Mouse (Mus musculus) MEL (cell line): ENCODE measurements around the gene Rxfp4. TPM values are rescaled to one million over a fixed set of nuclear protein-coding genes. Genes with fewer than 3 reads are reported as not detected.

Experiments used
- DNase-seq: peaks from one replicate; pipeline ENCODE4 v3.0.0; 2011; ENCODE audit warnings: low read depth, low spot score
- H3K27ac ChIP-seq: 2 replicates; pipeline ENCODE4 v1.5.1; 2012; ENCODE audit warnings: low read depth, mild to moderate bottlenecking, control low read depth, low read length, moderate library complexity; ENCODE audit not compliant: control insufficient read depth
- H3K27me3 ChIP-seq, 2 experiments: fragments of 150-350 bp in 1 of 2; sonication (generic) in 1 of 2; 2 replicates each; pipeline ENCODE4 v1.6.1; 2012; ENCODE audit warnings: low read length in 2 of 2, mild to moderate bottlenecking in 2 of 2, improper control_type of control experiment in 1 of 2, moderate library complexity in 1 of 2; ENCODE audit not compliant: insufficient read depth in 2 of 2, control insufficient read depth in 1 of 2
- H3K36me3 ChIP-seq, 2 experiments: 2 replicates each; pipeline ENCODE4 v1.6.1; 2012 to 2014; ENCODE audit warnings: low read length in 2 of 2, improper control_type of control experiment in 1 of 2, inconsistent platforms in 1 of 2, mild to moderate bottlenecking in 1 of 2; ENCODE audit not compliant: insufficient read depth in 2 of 2, control insufficient read depth in 1 of 2
- H3K4me1 ChIP-seq, 2 experiments: fragments of 150-350 bp in 1 of 2; sonication (generic) in 1 of 2; 2 replicates each; pipeline ENCODE4 v1.6.1; 2012; ENCODE audit warnings: low read length in 2 of 2, improper control_type of control experiment in 1 of 2, mild to moderate bottlenecking in 1 of 2; ENCODE audit not compliant: insufficient read depth in 2 of 2, control insufficient read depth in 1 of 2
- H3K4me3 ChIP-seq, 2 experiments: fragments of 150-350 bp in 1 of 2; sonication (generic) in 1 of 2; 2 replicates each; pipeline ENCODE4 v1.5.1; 2012; ENCODE audit warnings: low read depth in 2 of 2, low read length in 2 of 2, mild to moderate bottlenecking in 2 of 2, moderate library complexity in 2 of 2, control low read depth in 1 of 2, improper control_type of control experiment in 1 of 2; ENCODE audit not compliant: control insufficient read depth in 1 of 2, insufficient read depth in 1 of 2
- H3K79me2 ChIP-seq: 2 replicates; pipeline ENCODE4 v1.6.1; 2012; ENCODE audit warnings: mild to moderate bottlenecking, low read length, moderate library complexity; ENCODE audit not compliant: control insufficient read depth, poor library complexity, insufficient read depth
- H3K9ac ChIP-seq: 2 replicates; pipeline ENCODE4 v1.6.1; 2012; ENCODE audit warnings: low read depth, mild to moderate bottlenecking, control low read depth, low read length, moderate library complexity; ENCODE audit not compliant: control insufficient read depth, poor library complexity, severe bottlenecking
- H3K9me3 ChIP-seq: fragments of 150-350 bp; sonication (generic); replicated peaks from 2 replicates; pipeline ENCODE4 v1.6.1; 2012; ENCODE audit warnings: mild to moderate bottlenecking, low read length, improper control_type of control experiment, moderate library complexity; ENCODE audit not compliant: insufficient read depth
- BHLHE40 ChIP-seq: IDR thresholded peaks from 2 replicates; pipeline ENCODE4 v1.6.1; 2012; ENCODE audit warnings: low read depth, mild to moderate bottlenecking, inconsistent platforms, low read length, improper control_type of control experiment, borderline replicate concordance
- CHD1 ChIP-seq: IDR thresholded peaks from 2 replicates; pipeline ENCODE4 v1.6.1; 2012; ENCODE audit warnings: low read depth, mild to moderate bottlenecking, inconsistent platforms, low read length, improper control_type of control experiment
- CHD2 ChIP-seq: IDR thresholded peaks from 2 replicates; pipeline ENCODE4 v1.6.1; 2011; ENCODE audit warnings: low read length, improper control_type of control experiment
- CTCF ChIP-seq, 3 experiments: IDR thresholded peaks in 2 of 3; conservative IDR thresholded peaks in 1 of 3; 2 replicates each; pipeline ENCODE4 v1.5.1; 2011 to 2012; ENCODE audit warnings: low read length in 3 of 3, low read depth in 2 of 3, mild to moderate bottlenecking in 2 of 3, improper control_type of control experiment in 1 of 3, inconsistent platforms in 1 of 3, mixed read lengths in 1 of 3, moderate library complexity in 1 of 3; ENCODE audit not compliant: control insufficient read depth in 1 of 3, insufficient read depth in 1 of 3, poor library complexity in 1 of 3, severe bottlenecking in 1 of 3
- E2F4 ChIP-seq: IDR thresholded peaks from 2 replicates; pipeline ENCODE4 v1.6.1; 2011; ENCODE audit warnings: low read depth, low read length, improper control_type of control experiment, borderline replicate concordance
- ELF1 ChIP-seq: IDR thresholded peaks from 2 replicates; pipeline ENCODE4 v1.6.1; 2014; ENCODE audit warnings: low read depth, mild to moderate bottlenecking, inconsistent platforms, low read length, improper control_type of control experiment, moderate library complexity
- EP300 ChIP-seq, 2 experiments: IDR thresholded peaks; 2 replicates each; pipeline ENCODE4 v1.6.1; 2011; ENCODE audit warnings: improper control_type of control experiment in 2 of 2, low read length in 2 of 2, low read depth in 1 of 2, mild to moderate bottlenecking in 1 of 2
- ETS1 ChIP-seq: IDR thresholded peaks from 2 replicates; pipeline ENCODE4 v1.6.1; 2012; ENCODE audit warnings: low read depth, mild to moderate bottlenecking, inconsistent platforms, low read length, improper control_type of control experiment, moderate library complexity
- GABPA ChIP-seq: IDR thresholded peaks from 2 replicates; pipeline ENCODE4 v1.6.1; 2012; ENCODE audit warnings: low read depth, mild to moderate bottlenecking, inconsistent platforms, low read length, improper control_type of control experiment, moderate library complexity
- GATA1 ChIP-seq: IDR thresholded peaks from 2 replicates; pipeline ENCODE4 v1.6.1; 2011; ENCODE audit warnings: low read depth, low read length, improper control_type of control experiment
- HCFC1 ChIP-seq: IDR thresholded peaks from 2 replicates; pipeline ENCODE4 v1.6.1; 2012; ENCODE audit warnings: low read depth, mild to moderate bottlenecking, inconsistent platforms, low read length, improper control_type of control experiment, moderate library complexity
- JUND ChIP-seq: IDR thresholded peaks from 2 replicates; pipeline ENCODE4 v1.6.1; 2011; ENCODE audit warnings: low read depth, mild to moderate bottlenecking, improper control_type of control experiment, low read length
- KAT2A ChIP-seq: conservative IDR thresholded peaks from 2 replicates; pipeline ENCODE4 v1.6.1; 2012; ENCODE audit warnings: low read depth, low read length, improper control_type of control experiment, inconsistent platforms
- MAFK ChIP-seq: IDR thresholded peaks from 2 replicates; pipeline ENCODE4 v1.6.1; 2011; ENCODE audit warnings: low read depth, mild to moderate bottlenecking, low read length, improper control_type of control experiment, borderline replicate concordance
- MAX ChIP-seq: IDR thresholded peaks from 2 replicates; pipeline ENCODE4 v1.6.1; 2011; ENCODE audit warnings: low read length, improper control_type of control experiment
- MAZ ChIP-seq: IDR thresholded peaks from 2 replicates; pipeline ENCODE4 v1.6.1; 2012; ENCODE audit warnings: low read depth, mild to moderate bottlenecking, inconsistent platforms, low read length, improper control_type of control experiment
- MEF2A ChIP-seq: IDR thresholded peaks from 2 replicates; pipeline ENCODE4 v1.6.1; 2014; ENCODE audit warnings: low read depth, mild to moderate bottlenecking, inconsistent platforms, low read length, improper control_type of control experiment; ENCODE audit not compliant: poor library complexity, insufficient replicate concordance, severe bottlenecking; ENCODE audit errors: extremely low read depth
- MXI1 ChIP-seq: IDR thresholded peaks from 2 replicates; pipeline ENCODE4 v1.6.1; 2011; ENCODE audit warnings: mild to moderate bottlenecking, low read depth, low read length, improper control_type of control experiment
- MYB ChIP-seq: IDR thresholded peaks from 2 replicates; pipeline ENCODE4 v1.6.1; 2011; ENCODE audit warnings: mild to moderate bottlenecking, low read depth, low read length, improper control_type of control experiment
- MYC ChIP-seq: IDR thresholded peaks from 2 replicates; pipeline ENCODE4 v1.6.1; 2011; ENCODE audit warnings: low read depth, mild to moderate bottlenecking, low read length, improper control_type of control experiment, moderate library complexity
- NELFE ChIP-seq: IDR thresholded peaks from 2 replicates; pipeline ENCODE4 v1.6.1; 2011; ENCODE audit warnings: low read depth, low read length, improper control_type of control experiment
- NRF1 ChIP-seq: IDR thresholded peaks from 2 replicates; pipeline ENCODE4 v1.6.1; 2014; ENCODE audit warnings: low read depth, mild to moderate bottlenecking, inconsistent platforms, low read length, improper control_type of control experiment, moderate library complexity; ENCODE audit not compliant: poor library complexity, insufficient read depth, severe bottlenecking
- POLR2AphosphoS5 ChIP-seq: IDR thresholded peaks from 2 replicates; pipeline ENCODE4 v1.6.1; 2012; ENCODE audit warnings: low read depth, borderline replicate concordance, mild to moderate bottlenecking, inconsistent platforms, low read length, moderate library complexity, mixed read lengths
- RAD21 ChIP-seq: IDR thresholded peaks from 2 replicates; pipeline ENCODE4 v1.6.1; 2011; ENCODE audit warnings: mild to moderate bottlenecking, low read depth, low read length, improper control_type of control experiment
- SIN3A ChIP-seq: IDR thresholded peaks from 2 replicates; pipeline ENCODE4 v1.6.1; 2012; ENCODE audit warnings: low read length, improper control_type of control experiment, inconsistent platforms
- SMC3 ChIP-seq: IDR thresholded peaks from 2 replicates; pipeline ENCODE4 v1.6.1; 2011; ENCODE audit warnings: low read depth, low read length, improper control_type of control experiment
- TAL1 ChIP-seq: IDR thresholded peaks from 2 replicates; pipeline ENCODE4 v1.6.1; 2012; ENCODE audit warnings: mild to moderate bottlenecking, inconsistent platforms, low read length, moderate library complexity, mixed read lengths
- TBP ChIP-seq: IDR thresholded peaks from 2 replicates; pipeline ENCODE4 v1.8.0; 2011; ENCODE audit warnings: low read depth, low read length, improper control_type of control experiment
- TCF12 ChIP-seq: IDR thresholded peaks from 2 replicates; pipeline ENCODE4 v1.6.1; 2014; ENCODE audit warnings: low read depth, mild to moderate bottlenecking, inconsistent platforms, low read length, improper control_type of control experiment, moderate library complexity
- UBTF ChIP-seq: IDR thresholded peaks from 2 replicates; pipeline ENCODE4 v1.6.1; 2012; ENCODE audit warnings: low read depth, mild to moderate bottlenecking, inconsistent platforms, low read length, improper control_type of control experiment, moderate library complexity, borderline replicate concordance; ENCODE audit not compliant: insufficient read depth
- USF1 ChIP-seq: IDR thresholded peaks from 2 replicates; pipeline ENCODE4 v1.6.1; 2014; ENCODE audit warnings: low read depth, mild to moderate bottlenecking, inconsistent platforms, low read length, improper control_type of control experiment, moderate library complexity
- ZC3H11A ChIP-seq: IDR thresholded peaks from 2 replicates; pipeline ENCODE4 v1.6.1; 2012; ENCODE audit warnings: low read depth, mild to moderate bottlenecking, inconsistent platforms, low read length, improper control_type of control experiment
- ZKSCAN1 ChIP-seq: IDR thresholded peaks from 2 replicates; pipeline ENCODE4 v1.6.1; 2012; ENCODE audit warnings: low read depth, mild to moderate bottlenecking, inconsistent platforms, low read length, improper control_type of control experiment, moderate library complexity
- ZMIZ1 ChIP-seq: IDR thresholded peaks from 2 replicates; pipeline ENCODE4 v1.6.1; 2012; ENCODE audit warnings: low read depth, mild to moderate bottlenecking, inconsistent platforms, low read length, improper control_type of control experiment, moderate library complexity
- ZNF384 ChIP-seq: IDR thresholded peaks from 2 replicates; pipeline ENCODE4 v1.6.1; 2012; ENCODE audit warnings: low read depth, mild to moderate bottlenecking, inconsistent platforms, low read length, improper control_type of control experiment
- polyA plus RNA-seq, 2 experiments: library from polyadenylated mRNA; stranded (reverse) in 1 of 2; unstranded in 1 of 2; fragments of >175 nt in 1 of 2; fragments of >200 nt in 1 of 2; gene quantifications; 2 replicates each; pipeline versions ENCODE4 v1.2.1 to v1.2.4; 2012; ENCODE audit warnings: low replicate concordance in 2 of 2, low read depth in 1 of 2; ENCODE audit not compliant: insufficient read length in 2 of 2, insufficient read depth in 1 of 2, missing spikeins in 1 of 2
- total RNA-seq: library from RNA; depleted of rRNA; stranded (reverse); fragments of 300-350 nt; gene quantifications from 2 replicates; pipeline ENCODE4 v1.2.3, GENCODE M21; 2012

Rxfp4 gene
- total and polyA plus RNA-seq, 3 experiments: 0.06 to 0.08 TPM; not detected in 1

DNA sequence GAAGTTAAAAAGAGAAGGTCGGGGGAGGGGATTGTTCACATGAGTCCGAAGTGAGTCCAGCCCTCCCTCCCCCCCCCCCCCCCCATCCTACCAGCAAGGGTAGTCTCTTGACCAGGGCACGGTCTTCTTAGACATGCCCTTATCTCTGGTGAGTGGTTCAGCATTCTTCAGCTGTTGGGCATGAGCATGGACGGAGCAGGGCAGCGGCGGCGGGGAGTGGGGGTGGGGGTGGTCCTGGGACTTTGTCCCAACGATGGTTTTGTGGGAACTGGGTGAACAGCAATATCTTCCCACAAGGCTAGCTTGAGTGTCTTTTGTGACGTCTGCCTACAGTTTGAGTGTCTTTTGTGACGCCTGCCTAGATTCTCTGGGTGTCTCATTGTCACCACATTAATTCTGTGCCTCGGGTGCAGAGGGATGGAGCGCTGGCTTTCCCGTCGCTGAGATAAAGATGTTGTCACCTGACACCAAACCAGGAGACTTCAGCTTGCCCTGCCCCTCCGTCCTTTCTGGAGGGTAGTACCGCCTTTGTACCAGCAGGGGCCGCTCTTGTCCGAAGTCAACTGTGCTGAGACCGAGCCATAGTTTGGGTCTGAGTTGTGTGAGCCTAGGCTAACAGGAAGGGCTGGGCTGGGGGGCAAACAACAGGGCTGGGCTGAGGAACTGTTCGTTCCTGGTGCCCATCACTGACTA, 45.7 kb downstream of the Rxfp4 start:
- H3K9me3 ChIP-seq: no peaks in the 10 kb centered on the region
- peaks cover 0 to 19% of the 10 kb centered on the region in 2 experiments; a peak in 2 of 4 replicates for H3K36me3 ChIP-seq
- H3K9ac ChIP-seq: peak overlapping the region; percentile 57
- peaks cover 9 to 22% of the 10 kb centered on the region in 2 experiments for H3K4me1 ChIP-seq
- peak; percentile 97 for DNase-seq
- H3K27ac ChIP-seq: peak overlapping the region; percentile 56
- no peaks in the 10 kb centered on the region; the same call in 1 of the 2 replicates for H3K79me2 ChIP-seq
- no peaks in the 10 kb centered on the region for H3K27me3 ChIP-seq
- peak overlapping the region; percentile 35 to 36 for H3K4me3 ChIP-seq
- peak; percentile 64 for TF ChIP-seq TBP
- no peak for TF ChIP-seq MYC
- TF ChIP-seq HCFC1: peak; percentile 77
- peak; percentile 60 for TF ChIP-seq TCF12
- no peak for TF ChIP-seq CHD1
- peak; percentile 80 for TF ChIP-seq ELF1
- peak; percentile 73 for TF ChIP-seq MAX
- TF ChIP-seq ETS1: peak; percentile 74
- no peak for TF ChIP-seq POLR2AphosphoS5
- TF ChIP-seq JUND: no peak
- TF ChIP-seq ZNF384: 0 out of 2 replicates have a peak, but pooled peaks have one; percentile 5
- TF ChIP-seq KAT2A: no peak
- 0 out of 2 replicates have a peak, but pooled peaks have one; percentile 19 for TF ChIP-seq NRF1
- peak; percentile 98 for TF ChIP-seq SMC3
- peak; percentile 34 to 57; a peak in 3 of 4 replicates for TF ChIP-seq EP300 (IDR thresholded peaks at IDR 0.05; ENCODE audit: low read depth in 1 of 2, low read length in 2 of 2)
- peak; percentile 89 for TF ChIP-seq SIN3A
- no peak for TF ChIP-seq ZKSCAN1
- peak; percentile 66 for TF ChIP-seq GATA1
- peak; percentile 10; the same call in 1 of the 2 replicates for TF ChIP-seq TAL1
- TF ChIP-seq UBTF: no peak
- no peak for TF ChIP-seq CHD2
- no peak for TF ChIP-seq MEF2A
- TF ChIP-seq MXI1: peak; percentile 81
- TF ChIP-seq CTCF (IDR thresholded peaks at IDR 0.05 in 2 of 3, conservative IDR thresholded peaks at IDR 0.05 in 1 of 3; ENCODE audit: control insufficient read depth in 1 of 3, insufficient read depth in 1 of 3, low read depth in 2 of 3, low read length in 3 of 3, poor library complexity in 1 of 3, severe bottlenecking in 1 of 3): peak in 2 of 3 experiments; percentile 99 to 100; a peak in 5 of 6 replicates
- TF ChIP-seq ZMIZ1: peak; percentile 60; the same call in 1 of the 2 replicates
- TF ChIP-seq MAFK: no peak
- peak; percentile 100 for TF ChIP-seq RAD21
- TF ChIP-seq USF1: peak; percentile 92
- no peak for TF ChIP-seq MYB
- TF ChIP-seq NELFE: peak; percentile 15; the same call in 1 of the 2 replicates
- TF ChIP-seq ZC3H11A: peak; percentile 97
- TF ChIP-seq GABPA: no peak
- TF ChIP-seq BHLHE40: peak; percentile 90
- TF ChIP-seq E2F4: no peak
- peak; percentile 94 for TF ChIP-seq MAZ
